Mouse (Mus musculus) megakaryocyte, embryonic 14.5 days (primary cell): Measurements from ENCODE around the gene Ms4a10. TPM values are rescaled to one million over a fixed set of nuclear protein-coding genes. Genes with fewer than 3 reads are reported as not detected.

Source experiments
- H3K27me3 ChIP-seq: replicated peaks from 2 replicates; pipeline ENCODE3; 2012; ENCODE audit warnings: inconsistent platforms
- H3K36me3 ChIP-seq: replicated peaks from 2 replicates; pipeline ENCODE3; 2012; ENCODE audit warnings: low read length, inconsistent platforms, mixed read lengths
- H3K4me1 ChIP-seq: 2 replicates; pipeline ENCODE4 v1.6.1; 2012; ENCODE audit warnings: inconsistent platforms
- H3K4me3 ChIP-seq: replicated peaks from 2 replicates; pipeline ENCODE3; 2012; ENCODE audit warnings: moderate library complexity, mild to moderate bottlenecking, inconsistent platforms
- H3K9me3 ChIP-seq: 2 replicates; pipeline ENCODE4 v1.6.1; 2012; ENCODE audit warnings: inconsistent platforms
- FLI1 ChIP-seq: IDR thresholded peaks from 2 replicates; pipeline ENCODE4 v1.6.1; 2012; ENCODE audit warnings: low read length, inconsistent platforms, mixed read lengths
- GATA1 ChIP-seq: IDR thresholded peaks from 3 replicates; pipeline ENCODE4 v1.6.1; 2012; ENCODE audit warnings: mixed read lengths, low read length, inconsistent platforms, borderline replicate concordance
- polyA plus RNA-seq: library from polyadenylated mRNA; stranded (reverse); fragments of >175 nt; gene quantifications from 2 replicates; pipeline ENCODE4 v1.2.3, GENCODE M21; 2012; ENCODE audit warnings: low replicate concordance; ENCODE audit not compliant: insufficient read depth

The Ms4a10 gene
- polyA plus RNA-seq, 1 experiment = not detected

GRCm38 (mm10) chr19:10985889-10986288 is 11.4 kb upstream of the Ms4a10 start:
- Histone ChIP-seq H3K27me3 (peaks cover 74% of the 10 kb centered on the region), H3K4me1 (peaks cover 5% of the 10 kb centered on the region; the same call in 1 of the 2 replicates), H3K36me3 (no peaks in the 10 kb centered on the region), H3K4me3 (no peak overlapping the region), H3K9me3 (0 out of 2 replicates have a peak, but pooled peaks cover 3% of the 10 kb centered on the region)
- no peak for TF ChIP-seq FLI1
- no peak for TF ChIP-seq GATA1

GRCm38 (mm10) chr19:10984551-10984950 is 10.1 kb upstream of the Ms4a10 start:
- H3K4me3 ChIP-seq = no peak overlapping the region
- peaks cover 18% of the 10 kb centered on the region for H3K4me1 ChIP-seq
- peaks cover 61% of the 10 kb centered on the region for H3K27me3 ChIP-seq
- H3K9me3 ChIP-seq = 0 out of 2 replicates have a peak, but pooled peaks cover 3% of the 10 kb centered on the region
- TF ChIP-seq GATA1 (no peak), FLI1 (no peak)
- no peaks in the 10 kb centered on the region for H3K36me3 ChIP-seq

- H3K27me3 ChIP-seq = peaks cover 54% of the 10 kb centered on the region
- peaks cover 24% of the 10 kb centered on the region for H3K4me1 ChIP-seq
- H3K4me3 ChIP-seq = peak overlapping the region; percentile 23
- no peaks in the 10 kb centered on the region for H3K36me3 ChIP-seq
- TF ChIP-seq FLI1 = no peak
- TF ChIP-seq GATA1 = no peak
- H3K9me3 ChIP-seq = 0 out of 2 replicates have a peak, but pooled peaks cover 3% of the 10 kb centered on the region
Observed at GRCm38 (mm10) chr19:10983146-10983545, 8.7 kb upstream of the Ms4a10 start.

GRCm38 (mm10) chr19:10980210-10980609 is 5.7 kb upstream of the Ms4a10 start:
- H3K9me3 ChIP-seq = 0 out of 2 replicates have a peak, but pooled peaks cover 3% of the 10 kb centered on the region
- H3K4me3 ChIP-seq = peak overlapping the region; percentile 87
- TF ChIP-seq FLI1 (no peak), GATA1 (no peak)
- no peaks in the 10 kb centered on the region for H3K36me3 ChIP-seq
- H3K4me1 ChIP-seq = peaks cover 26% of the 10 kb centered on the region
- H3K27me3 ChIP-seq = peaks cover 39% of the 10 kb centered on the region

- peaks cover 33% of the 10 kb centered on the region for H3K27me3 ChIP-seq
- peak overlapping the region; percentile 87 for H3K4me3 ChIP-seq
- H3K9me3 ChIP-seq = 0 out of 2 replicates have a peak, but pooled peaks cover under 1% of the 10 kb centered on the region
- no peak for TF ChIP-seq GATA1
- no peak for TF ChIP-seq FLI1
- no peaks in the 10 kb centered on the region for H3K36me3 ChIP-seq
- H3K4me1 ChIP-seq = peaks cover 30% of the 10 kb centered on the region
Observed at GRCm38 (mm10) chr19:10979184-10980168, 5.0 kb upstream of the Ms4a10 start.

- peaks cover 47% of the 10 kb centered on the region for H3K4me1 ChIP-seq
- TF ChIP-seq GATA1 (no peak), FLI1 (no peak)
- H3K9me3 ChIP-seq = peaks cover 17% of the 10 kb centered on the region
- no peak overlapping the region for H3K4me3 ChIP-seq
- no peaks in the 10 kb centered on the region for H3K36me3 ChIP-seq
- peaks cover 14% of the 10 kb centered on the region for H3K27me3 ChIP-seq
Observed at GRCm38 (mm10) chr19:10976318-10976717, 1.8 kb upstream of the Ms4a10 start.

- H3K9me3 ChIP-seq = peaks cover 19% of the 10 kb centered on the region
- H3K4me3 ChIP-seq = no peak overlapping the region
- H3K36me3 ChIP-seq = no peaks in the 10 kb centered on the region
- TF ChIP-seq FLI1 (no peak), GATA1 (no peak)
- H3K27me3 ChIP-seq = peaks cover 11% of the 10 kb centered on the region
- peaks cover 49% of the 10 kb centered on the region for H3K4me1 ChIP-seq
Observed at GRCm38 (mm10) chr19:10975187-10975586, 717 bp upstream of the Ms4a10 start.

- TF ChIP-seq GATA1 (no peak), FLI1 (no peak)
- Histone ChIP-seq H3K9me3 (peaks cover 24% of the 10 kb centered on the region), H3K4me3 (no peak overlapping the region), H3K4me1 (peaks cover 47% of the 10 kb centered on the region), H3K36me3 (no peaks in the 10 kb centered on the region), H3K27me3 (peaks cover 10% of the 10 kb centered on the region)
Observed at GRCm38 (mm10) chr19:10973187-10973586, 1.3 kb downstream of the Ms4a10 start.

GRCm38 (mm10) chr19:10972660-10973059 is 1.8 kb downstream of the Ms4a10 start:
- peaks cover 11% of the 10 kb centered on the region for H3K27me3 ChIP-seq
- peaks cover 52% of the 10 kb centered on the region for H3K4me1 ChIP-seq
- H3K36me3 ChIP-seq = no peaks in the 10 kb centered on the region
- TF ChIP-seq FLI1 = no peak
- TF ChIP-seq GATA1 = no peak
- H3K4me3 ChIP-seq = no peak overlapping the region
- peaks cover 30% of the 10 kb centered on the region for H3K9me3 ChIP-seq

GRCm38 (mm10) chr19:10970457-10970856 is 4.0 kb downstream of the Ms4a10 start:
- TF ChIP-seq GATA1 = peak; percentile 7; the same call in 1 of the 3 replicates
- no peak for TF ChIP-seq FLI1
- H3K36me3 ChIP-seq = no peaks in the 10 kb centered on the region
- peaks cover 48% of the 10 kb centered on the region for H3K9me3 ChIP-seq
- peaks cover 32% of the 10 kb centered on the region for H3K27me3 ChIP-seq
- peaks cover 58% of the 10 kb centered on the region for H3K4me1 ChIP-seq
- H3K4me3 ChIP-seq = peak overlapping the region; percentile 39
